Mouse (Mus musculus): ENCODE results near the gene Hacd2. TPM values are rescaled to one million over a fixed set of nuclear protein-coding genes. Genes with fewer than 3 reads are reported as not detected.

Hacd2 gene
- polyA plus RNA-seq, 1 experiment from 2014 or later: 55.5 TPM

- no peak overlapping the region for H3K4me2 ChIP-seq (replicated peaks)
- H3K9ac ChIP-seq: no peak overlapping the region
- H3K36me3 ChIP-seq: no peaks in the 10 kb centered on the region
- no peaks in the 10 kb centered on the region for H3K4me1 ChIP-seq
- no peak for ATAC-seq (ENCODE audit: insufficient number of reproducible peaks, insufficient read depth, low FRiP score, low TSS enrichment)
- H3K9me3 ChIP-seq: no peaks in the 10 kb centered on the region
- 24% methylated on average over 5 of the region's 5 CpGs for WGBS
- H3K27me3 ChIP-seq: no peaks in the 10 kb centered on the region
- H3K4me3 ChIP-seq: no peak overlapping the region
- no peak overlapping the region for H3K27ac ChIP-seq
These were observed 34.1 kb downstream of the Hacd2 start for GRCm38 (mm10) chr16:35056306-35056705.

GRCm38 (mm10) chr16:35056786-35057185 lies 34.6 kb downstream of the Hacd2 start:
- 92% methylated on average over 3 of the region's 3 CpGs for WGBS
- no peaks in the 10 kb centered on the region for H3K4me1 ChIP-seq
- H3K36me3 ChIP-seq: no peaks in the 10 kb centered on the region
- no peak overlapping the region for H3K4me2 ChIP-seq (replicated peaks)
- H3K27ac ChIP-seq: no peak overlapping the region
- no peaks in the 10 kb centered on the region for H3K27me3 ChIP-seq
- H3K4me3 ChIP-seq: no peak overlapping the region
- no peak for ATAC-seq (ENCODE audit: insufficient number of reproducible peaks, insufficient read depth, low FRiP score, low TSS enrichment)
- H3K9me3 ChIP-seq: no peaks in the 10 kb centered on the region
- no peak overlapping the region for H3K9ac ChIP-seq

DNA sequence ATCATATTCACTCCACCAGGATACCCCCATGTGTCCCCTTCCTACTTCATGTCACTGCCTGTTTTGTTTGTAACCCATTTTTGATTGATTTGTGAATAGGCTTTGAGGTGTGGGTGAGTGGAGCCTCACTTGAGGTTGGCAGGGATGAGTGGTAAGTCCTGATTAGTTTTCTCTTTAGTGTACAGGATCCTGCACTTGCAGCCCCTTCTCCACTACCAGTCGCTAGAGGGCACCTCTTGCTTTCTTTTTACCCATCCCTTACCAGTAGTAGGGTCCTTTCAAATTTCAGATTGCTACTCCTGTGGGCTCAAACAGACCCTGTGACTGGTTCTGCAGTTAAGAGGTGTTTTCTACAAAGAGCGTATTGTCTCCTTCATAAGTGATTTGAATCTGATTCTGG lies 38.8 kb downstream of the Hacd2 start:
- Histone ChIP-seq H3K27me3 (no peaks in the 10 kb centered on the region), H3K4me1 (no peaks in the 10 kb centered on the region), H3K4me2 (replicated peaks) (no peak overlapping the region), H3K9me3 (no peaks in the 10 kb centered on the region), H3K27ac (no peak overlapping the region), H3K9ac (no peak overlapping the region), H3K4me3 (no peak overlapping the region), H3K36me3 (no peaks in the 10 kb centered on the region)
- 56% methylated on average over 2 of the region's 2 CpGs for WGBS
- ATAC-seq (ENCODE audit: insufficient number of reproducible peaks, insufficient read depth, low FRiP score, low TSS enrichment): no peak

DNA sequence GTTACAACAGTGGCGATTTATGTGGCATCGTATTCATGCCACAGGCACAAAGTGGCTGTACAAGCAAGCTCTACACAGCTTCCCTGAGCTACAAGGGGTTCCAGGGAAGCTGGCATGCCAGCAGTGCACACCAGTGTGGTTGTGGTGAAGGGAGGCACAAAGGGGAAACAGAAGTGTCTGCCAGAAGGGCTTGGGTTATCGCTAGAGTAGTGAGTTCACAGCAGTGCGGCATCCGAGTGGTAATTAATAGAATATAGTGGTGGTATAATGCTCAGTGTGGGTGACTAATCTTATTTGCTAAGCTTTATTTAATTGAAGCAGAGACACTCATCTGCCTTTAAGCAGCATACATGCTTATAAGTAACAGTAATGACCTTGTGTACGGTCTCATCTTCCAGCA lies 43.5 kb downstream of the Hacd2 start:
- H3K9ac ChIP-seq: no peak overlapping the region
- H3K27me3 ChIP-seq: no peaks in the 10 kb centered on the region
- 86% methylated on average over 6 of the region's 6 CpGs for WGBS
- no peak overlapping the region for H3K4me3 ChIP-seq
- H3K4me1 ChIP-seq: no peaks in the 10 kb centered on the region
- no peak overlapping the region for H3K4me2 ChIP-seq (replicated peaks)
- ATAC-seq (ENCODE audit: insufficient number of reproducible peaks, insufficient read depth, low FRiP score, low TSS enrichment): no peak
- no peak overlapping the region for H3K27ac ChIP-seq
- H3K9me3 ChIP-seq: no peaks in the 10 kb centered on the region
- no peaks in the 10 kb centered on the region for H3K36me3 ChIP-seq

- Histone ChIP-seq H3K9ac (no peak overlapping the region), H3K36me3 (no peaks in the 10 kb centered on the region), H3K27me3 (no peaks in the 10 kb centered on the region), H3K4me2 (replicated peaks) (no peak overlapping the region), H3K4me3 (no peak overlapping the region), H3K9me3 (no peaks in the 10 kb centered on the region), H3K27ac (no peak overlapping the region), H3K4me1 (no peaks in the 10 kb centered on the region)
- ATAC-seq (ENCODE audit: insufficient number of reproducible peaks, insufficient read depth, low FRiP score, low TSS enrichment): no peak
- WGBS: 55% methylated on average over 8 of the region's 8 CpGs
These were observed 44.9 kb downstream of the Hacd2 start for GRCm38 (mm10) chr16:35067095-35067494.

DNA sequence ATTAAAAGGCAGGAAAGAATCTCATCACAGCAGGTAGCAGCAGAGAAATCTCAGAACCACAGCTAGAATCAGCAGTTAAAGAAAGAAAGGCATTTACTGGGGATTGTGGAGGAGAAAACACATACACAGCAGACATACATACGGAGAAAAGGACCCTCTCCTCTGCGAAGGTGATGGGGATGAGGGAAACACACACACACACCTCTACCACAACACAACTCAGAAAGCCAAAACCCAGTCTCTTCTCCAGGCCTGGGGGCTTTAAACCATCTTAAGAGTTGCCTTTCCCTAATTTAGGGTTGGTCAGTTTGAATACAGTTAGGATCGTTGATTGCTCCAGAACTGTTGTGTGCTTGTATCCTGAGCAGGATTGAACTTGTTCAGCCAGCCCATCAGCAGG lies 45.4 kb downstream of the Hacd2 start:
- H3K4me1 ChIP-seq: no peaks in the 10 kb centered on the region
- H3K27me3 ChIP-seq: no peaks in the 10 kb centered on the region
- 89% methylated on average over 3 of the region's 3 CpGs for WGBS
- ATAC-seq (ENCODE audit: insufficient number of reproducible peaks, insufficient read depth, low FRiP score, low TSS enrichment): no peak
- no peaks in the 10 kb centered on the region for H3K36me3 ChIP-seq
- H3K4me2 ChIP-seq (replicated peaks): no peak overlapping the region
- H3K4me3 ChIP-seq: no peak overlapping the region
- H3K27ac ChIP-seq: no peak overlapping the region
- H3K9me3 ChIP-seq: no peaks in the 10 kb centered on the region
- no peak overlapping the region for H3K9ac ChIP-seq

- H3K4me1 ChIP-seq: no peaks in the 10 kb centered on the region
- no peaks in the 10 kb centered on the region for H3K36me3 ChIP-seq
- no peak overlapping the region for H3K9ac ChIP-seq
- no peak for ATAC-seq (ENCODE audit: insufficient number of reproducible peaks, insufficient read depth, low FRiP score, low TSS enrichment)
- no peak overlapping the region for H3K4me2 ChIP-seq (replicated peaks)
- WGBS: 87% methylated on average over 4 of the region's 4 CpGs
- no peaks in the 10 kb centered on the region for H3K9me3 ChIP-seq
- H3K4me3 ChIP-seq: no peak overlapping the region
- no peak overlapping the region for H3K27ac ChIP-seq
- no peaks in the 10 kb centered on the region for H3K27me3 ChIP-seq
These were observed 46.7 kb downstream of the Hacd2 start for GRCm38 (mm10) chr16:35068886-35069285.

GRCm38 (mm10) chr16:35074436-35074835 lies 52.2 kb downstream of the Hacd2 start:
- ATAC-seq (ENCODE audit: insufficient number of reproducible peaks, insufficient read depth, low FRiP score, low TSS enrichment): no peak

DNA sequence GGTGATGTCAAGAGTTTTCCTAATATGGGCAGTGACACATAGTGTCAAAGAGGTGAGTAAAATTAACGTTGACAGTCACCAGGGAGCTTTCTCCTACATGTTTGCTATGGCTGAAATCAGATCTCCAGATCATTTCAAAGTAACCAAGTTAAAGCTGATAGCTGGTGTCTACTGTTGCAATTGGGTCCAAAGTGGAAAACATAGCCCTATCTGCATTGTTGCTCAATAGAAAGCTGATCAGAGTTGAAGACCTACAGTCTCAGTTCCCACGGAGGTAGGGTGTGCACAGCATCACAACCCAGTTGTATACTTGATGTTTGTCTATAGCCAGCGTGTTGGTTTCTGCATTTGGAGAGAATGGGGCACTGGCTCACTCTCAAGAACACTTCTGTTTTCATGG lies 53.4 kb downstream of the Hacd2 start:
- H3K4me2 ChIP-seq (replicated peaks): no peak overlapping the region
- no peaks in the 10 kb centered on the region for H3K9me3 ChIP-seq
- 85% methylated on average over 3 of the region's 3 CpGs for WGBS

More at GRCm38 (mm10) chr16:35074436-35074835, 52.2 kb downstream of the Hacd2 start:
- Histone ChIP-seq H3K9me3 (no peaks in the 10 kb centered on the region), H3K4me3 (no peak overlapping the region), H3K4me1 (no peaks in the 10 kb centered on the region), H3K27me3 (no peaks in the 10 kb centered on the region), H3K9ac (no peak overlapping the region), H3K36me3 (peaks cover 9% of the 10 kb centered on the region; the same call in 1 of the 2 replicates), H3K4me2 (replicated peaks) (no peak overlapping the region), H3K27ac (no peak overlapping the region)

GRCm38 (mm10) chr16:35093500-35093899 lies 71.3 kb downstream of the Hacd2 start:
- Histone ChIP-seq H3K4me2 (replicated peaks) (no peak overlapping the region), H3K4me1 (0 out of 2 replicates have a peak, but pooled peaks cover 4% of the 10 kb centered on the region), H3K36me3 (peaks cover 8% of the 10 kb centered on the region; the same call in 1 of the 2 replicates), H3K27ac (no peak overlapping the region), H3K9ac (no peak overlapping the region), H3K9me3 (no peaks in the 10 kb centered on the region), H3K4me3 (no peak overlapping the region), H3K27me3 (no peaks in the 10 kb centered on the region)
- no peak for ATAC-seq (ENCODE audit: insufficient number of reproducible peaks, insufficient read depth, low FRiP score, low TSS enrichment)

More for the DNA sequence above, 53.4 kb downstream of the Hacd2 start:
- no peak overlapping the region for H3K9ac ChIP-seq
- H3K27ac ChIP-seq: no peak overlapping the region
- H3K36me3 ChIP-seq: peaks cover 9% of the 10 kb centered on the region; the same call in 1 of the 2 replicates
- H3K4me1 ChIP-seq: no peaks in the 10 kb centered on the region
- no peak overlapping the region for H3K4me3 ChIP-seq
- ATAC-seq (ENCODE audit: insufficient number of reproducible peaks, insufficient read depth, low FRiP score, low TSS enrichment): no peak
- H3K27me3 ChIP-seq: no peaks in the 10 kb centered on the region

- H3K4me1 ChIP-seq: peaks cover 4% of the 10 kb centered on the region; the same call in 1 of the 2 replicates
- H3K9me3 ChIP-seq: no peaks in the 10 kb centered on the region
- no peak overlapping the region for H3K9ac ChIP-seq
- ATAC-seq (ENCODE audit: insufficient number of reproducible peaks, insufficient read depth, low FRiP score, low TSS enrichment): no peak
- no peak overlapping the region for H3K4me2 ChIP-seq (replicated peaks)
- WGBS: 93% methylated on average over 3 of the region's 3 CpGs
- no peak overlapping the region for H3K4me3 ChIP-seq
- peaks cover 8% of the 10 kb centered on the region; the same call in 1 of the 2 replicates for H3K36me3 ChIP-seq
- no peaks in the 10 kb centered on the region for H3K27me3 ChIP-seq
- no peak overlapping the region for H3K27ac ChIP-seq
These were observed 75.8 kb downstream of the Hacd2 start for GRCm38 (mm10) chr16:35097870-35098530.

GRCm38 (mm10) chr16:35101751-35102420 lies 79.7 kb downstream of the Hacd2 start:
- H3K27me3 ChIP-seq: no peaks in the 10 kb centered on the region
- H3K9ac ChIP-seq: no peak overlapping the region
- WGBS: 55% methylated on average over 12 of the region's 12 CpGs
- H3K9me3 ChIP-seq: no peaks in the 10 kb centered on the region
- ATAC-seq (ENCODE audit: insufficient number of reproducible peaks, insufficient read depth, low FRiP score, low TSS enrichment): no peak
- H3K4me3 ChIP-seq: no peak overlapping the region
- no peak overlapping the region for H3K27ac ChIP-seq
- peaks cover 15% of the 10 kb centered on the region for H3K4me1 ChIP-seq
- no peaks in the 10 kb centered on the region; the same call in 1 of the 2 replicates for H3K36me3 ChIP-seq
- H3K4me2 ChIP-seq (replicated peaks): no peak overlapping the region
